Mouse (Mus musculus): ENCODE measurements at regions not wholly inside any gene's neighbourhood (a gene's known extent, or its start where the extent isn't known, plus 50 kb on each side); places are given as distances from the start of the nearest gene placed in this dataset.
"Not testable (repeated sequence)": the region's sequence is repeated elsewhere in the genome, so short reads cannot be mapped to it uniquely, and the experiment has no call there.

GRCm38 (mm10) chr6:47679946-47680345 is 84.8 kb upstream of the Ezh2 start:
- intact Hi-C loops (cut with DNase I); DNase-seq (ENCODE audit: low spot score in 2 of 2): not testable (repeated sequence)

- DNase-seq (ENCODE audit: low spot score in 2 of 2), result peak; percentile 34 to 47
- intact Hi-C loops (cut with DNase I), result not testable (repeated sequence)
Measured at GRCm38 (mm10) chr6:47672741-47673140, 77.6 kb upstream of the Ezh2 start.

- DNase-seq (ENCODE audit: low spot score in 2 of 2), result peak; percentile 32 to 73
- intact Hi-C loops (cut with DNase I), result not testable (repeated sequence)
Measured at GRCm38 (mm10) chr6:47652880-47653279, 57.7 kb upstream of the Ezh2 start.

- DNase-seq (ENCODE audit: low spot score in 2 of 2); intact Hi-C loops (cut with DNase I): not testable (repeated sequence)
Measured at GRCm38 (mm10) chr6:47651385-47651718, 56.2 kb upstream of the Ezh2 start.

- peak; percentile 100 for DNase-seq (ENCODE audit: low spot score in 2 of 2)
- intact Hi-C loops (cut with DNase I), result no loop called here
Measured at GRCm38 (mm10) chr6:47650463-47651384, 55.6 kb upstream of the Ezh2 start.

GRCm38 (mm10) chr6:47649961-47650360 is 54.8 kb upstream of the Ezh2 start:
- DNase-seq (ENCODE audit: low spot score in 2 of 2), result peak; percentile 8 to 22
- intact Hi-C loops (cut with DNase I), result no loop called here

GRCm38 (mm10) chr6:47649451-47649931 is 54.4 kb upstream of the Ezh2 start:
- DNase-seq (ENCODE audit: low spot score in 2 of 2), result peak; percentile 14 to 19
- intact Hi-C loops (cut with DNase I), result no loop called here

- intact Hi-C loops (cut with DNase I), result no loop called here
Measured at GRCm38 (mm10) chr6:47648899-47649298, 53.8 kb upstream of the Ezh2 start.

GRCm38 (mm10) chr6:47648316-47648715 is 53.2 kb upstream of the Ezh2 start:
- DNase-seq (ENCODE audit: low spot score in 2 of 2), result peak; percentile 6 to 7
- intact Hi-C loops (cut with DNase I), result no loop called here

More at GRCm38 (mm10) chr6:47648899-47649298, 53.8 kb upstream of the Ezh2 start:
- peak; percentile 5 to 7 for DNase-seq (ENCODE audit: low spot score in 2 of 2)

- DNase-seq (ENCODE audit: low spot score in 2 of 2), result peak in 1 of 2 experiments; percentile 4
- intact Hi-C loops (cut with DNase I), result no loop called here
Measured at GRCm38 (mm10) chr6:47647876-47648275, 52.7 kb upstream of the Ezh2 start.

- intact Hi-C loops (cut with DNase I), result no loop called here
- peak; percentile 6 to 7 for DNase-seq (ENCODE audit: low spot score in 2 of 2)
Measured at GRCm38 (mm10) chr6:47646731-47647567, 51.8 kb upstream of the Ezh2 start.

- DNase-seq (ENCODE audit: low spot score in 2 of 2), result no peak
- intact Hi-C loops (cut with DNase I), result no loop called here
Measured at GRCm38 (mm10) chr6:47646022-47646421, 50.9 kb upstream of the Ezh2 start.
